Mouse (Mus musculus) hindbrain, embryonic 12.5 days (tissue): ENCODE results near the gene Tmem98. TPM values are rescaled to one million over a fixed set of nuclear protein-coding genes. Genes with fewer than 3 reads are reported as not detected.

ENCODE experiments used
- ATAC-seq: fragments of 200-750 bp; cut with Nextera tagmentation; 2 replicates; pipeline ENCODE4 v1.8.0; 2017; ENCODE audit warnings: moderate TSS enrichment; ENCODE audit not compliant: low FRiP score
- H3K27ac ChIP-seq: fragments of 300-500 bp; sonication (generic); 2 replicates; pipeline ENCODE4 v1.5.1; 2016; ENCODE audit warnings: mild to moderate bottlenecking
- H3K27me3 ChIP-seq: fragments of 300-500 bp; sonication (generic); 2 replicates; pipeline ENCODE4 v1.6.1; 2016; ENCODE audit warnings: mild to moderate bottlenecking
- H3K36me3 ChIP-seq: fragments of 300-500 bp; sonication (generic); 2 replicates; pipeline ENCODE4 v1.6.1; 2016; ENCODE audit warnings: mild to moderate bottlenecking
- H3K4me1 ChIP-seq: fragments of 300-500 bp; sonication (generic); 2 replicates; pipeline ENCODE4 v1.6.1; 2016
- H3K4me2 ChIP-seq: fragments of 300-500 bp; sonication (generic); replicated peaks from 2 replicates; pipeline ENCODE4 v1.6.1; 2016; ENCODE audit warnings: mild to moderate bottlenecking
- H3K4me3 ChIP-seq: fragments of 300-500 bp; sonication (generic); 2 replicates; pipeline ENCODE4 v1.5.1; 2016; ENCODE audit warnings: mild to moderate bottlenecking
- H3K9ac ChIP-seq: fragments of 300-500 bp; sonication (generic); 2 replicates; pipeline ENCODE4 v1.6.1; 2016; ENCODE audit warnings: mild to moderate bottlenecking, moderate library complexity
- H3K9me3 ChIP-seq: fragments of 300-500 bp; sonication (generic); replicated peaks from 2 replicates; pipeline ENCODE4 v1.6.1; 2016; ENCODE audit warnings: mild to moderate bottlenecking
- WGBS: fragments of 180-500 bp; shearing (Covaris S2); methylation state at CpG from one replicate; pipeline ENCODE4 v1.1.7; 2016; 5-methylcytosine and 5-hydroxymethylcytosine counted together
- polyA plus RNA-seq: library from polyadenylated mRNA; unstranded; fragments of >200 nt; fragmentation: Nextera tagmentation; extraction: Ambion mirVana; gene quantifications from 2 replicates; pipeline ENCODE4 v1.2.1, GENCODE M21; 2016

The Tmem98 gene
- polyA plus RNA-seq, result 67.4 and 69.5 TPM in 2 replicates

GRCm38 (mm10) chr11:80809993-80810821 is at the start of gene Tmem98:
TSS of gene Tmem98 (plus strand) at chr11:80810175.
- H3K4me2 ChIP-seq, result peak within 1 kb of the TSS; percentile 89
- H3K27me3 ChIP-seq, result no peaks in the 10 kb centered on the region
- ATAC-seq, result peak; percentile 79
- peaks cover 29% of the 10 kb centered on the region; the same call in 1 of the 2 replicates for H3K36me3 ChIP-seq
- H3K27ac ChIP-seq, result peak within 1 kb of the TSS; percentile 66
- peaks cover 19% of the 10 kb centered on the region for H3K4me1 ChIP-seq
- 0% methylated on average over 41 of the region's 54 CpGs for WGBS
- H3K4me3 ChIP-seq, result peak within 1 kb of the TSS; percentile 48
- peak within 1 kb of the TSS; percentile 72 for H3K9ac ChIP-seq
- no peaks in the 10 kb centered on the region for H3K9me3 ChIP-seq

GRCm38 (mm10) chr11:80761285-80761974 is 48.5 kb upstream of the Tmem98 start:
- Histone ChIP-seq H3K4me1 (no peaks in the 10 kb centered on the region), H3K9me3 (no peaks in the 10 kb centered on the region), H3K36me3 (no peaks in the 10 kb centered on the region), H3K4me3 (no peak overlapping the region), H3K4me2 (no peak overlapping the region), H3K27ac (no peak overlapping the region), H3K9ac (no peak overlapping the region), H3K27me3 (no peaks in the 10 kb centered on the region)
- ATAC-seq, result no peak
- WGBS, result 89% methylated on average over 3 of the region's 3 CpGs

GRCm38 (mm10) chr11:80762066-80762465 is 47.9 kb upstream of the Tmem98 start:
- H3K27me3 ChIP-seq, result no peaks in the 10 kb centered on the region
- H3K4me1 ChIP-seq, result no peaks in the 10 kb centered on the region
- H3K36me3 ChIP-seq, result no peaks in the 10 kb centered on the region
- H3K9ac ChIP-seq, result no peak overlapping the region
- H3K4me2 ChIP-seq, result no peak overlapping the region
- no peak for ATAC-seq
- no peak overlapping the region for H3K27ac ChIP-seq
- no peak overlapping the region for H3K4me3 ChIP-seq
- H3K9me3 ChIP-seq, result no peaks in the 10 kb centered on the region
- WGBS, result 75% methylated on average over 4 of the region's 4 CpGs

- ATAC-seq, result no peak
- WGBS, result 90% methylated on average over 4 of the region's 4 CpGs
- Histone ChIP-seq H3K4me1 (peaks cover 2% of the 10 kb centered on the region; the same call in 1 of the 2 replicates), H3K36me3 (no peaks in the 10 kb centered on the region), H3K27ac (no peak overlapping the region), H3K4me2 (no peak overlapping the region), H3K27me3 (no peaks in the 10 kb centered on the region), H3K9ac (no peak overlapping the region), H3K9me3 (no peaks in the 10 kb centered on the region), H3K4me3 (no peak overlapping the region)
Observed at GRCm38 (mm10) chr11:80766068-80766467, 43.9 kb upstream of the Tmem98 start.

GRCm38 (mm10) chr11:80766472-80767319 is 43.3 kb upstream of the Tmem98 start:
- H3K4me1 ChIP-seq, result peaks cover 2% of the 10 kb centered on the region; the same call in 1 of the 2 replicates
- H3K4me3 ChIP-seq, result no peak overlapping the region
- H3K27me3 ChIP-seq, result no peaks in the 10 kb centered on the region
- 87% methylated on average over 6 of the region's 6 CpGs for WGBS
- no peaks in the 10 kb centered on the region for H3K36me3 ChIP-seq
- H3K27ac ChIP-seq, result no peak overlapping the region
- H3K4me2 ChIP-seq, result no peak overlapping the region
- H3K9ac ChIP-seq, result no peak overlapping the region
- H3K9me3 ChIP-seq, result no peaks in the 10 kb centered on the region
- no peak for ATAC-seq

GRCm38 (mm10) chr11:80767320-80767617 is 42.7 kb upstream of the Tmem98 start:
- Histone ChIP-seq H3K4me2 (no peak overlapping the region), H3K4me3 (no peak overlapping the region), H3K36me3 (no peaks in the 10 kb centered on the region), H3K27me3 (no peaks in the 10 kb centered on the region), H3K9me3 (no peaks in the 10 kb centered on the region), H3K9ac (no peak overlapping the region), H3K4me1 (peaks cover 2% of the 10 kb centered on the region; the same call in 1 of the 2 replicates), H3K27ac (no peak overlapping the region)
- no peak for ATAC-seq
- 82% methylated on average over 3 of the region's 3 CpGs for WGBS

- Histone ChIP-seq H3K9ac (no peak overlapping the region), H3K27ac (no peak overlapping the region), H3K36me3 (no peaks in the 10 kb centered on the region), H3K27me3 (no peaks in the 10 kb centered on the region; the same call in 1 of the 2 replicates), H3K4me2 (no peak overlapping the region), H3K9me3 (no peaks in the 10 kb centered on the region), H3K4me3 (no peak overlapping the region), H3K4me1 (peaks cover 2% of the 10 kb centered on the region; the same call in 1 of the 2 replicates)
- ATAC-seq, result no peak
- WGBS, result 63% methylated on average over 3 of the region's 3 CpGs
Observed at GRCm38 (mm10) chr11:80771186-80771585, 38.8 kb upstream of the Tmem98 start.

- no peak overlapping the region for H3K4me3 ChIP-seq
- no peak overlapping the region for H3K27ac ChIP-seq
- no peaks in the 10 kb centered on the region for H3K36me3 ChIP-seq
- WGBS, result 74% methylated on average over 5 of the region's 5 CpGs
- no peaks in the 10 kb centered on the region for H3K9me3 ChIP-seq
- ATAC-seq, result no peak
- peaks cover 2% of the 10 kb centered on the region; the same call in 1 of the 2 replicates for H3K4me1 ChIP-seq
- H3K9ac ChIP-seq, result no peak overlapping the region
- no peaks in the 10 kb centered on the region; the same call in 1 of the 2 replicates for H3K27me3 ChIP-seq
- no peak overlapping the region for H3K4me2 ChIP-seq
Observed at GRCm38 (mm10) chr11:80771596-80772250, 38.3 kb upstream of the Tmem98 start.

- Histone ChIP-seq H3K4me3 (no peak overlapping the region), H3K4me2 (no peak overlapping the region), H3K27me3 (no peaks in the 10 kb centered on the region; the same call in 1 of the 2 replicates), H3K9me3 (no peaks in the 10 kb centered on the region), H3K9ac (no peak overlapping the region), H3K4me1 (peaks cover 2% of the 10 kb centered on the region; the same call in 1 of the 2 replicates), H3K36me3 (no peaks in the 10 kb centered on the region), H3K27ac (no peak overlapping the region)
- 79% methylated on average over 6 of the region's 6 CpGs for WGBS
- ATAC-seq, result no peak
Observed at GRCm38 (mm10) chr11:80772595-80773210, 37.3 kb upstream of the Tmem98 start.

- Histone ChIP-seq H3K9me3 (no peaks in the 10 kb centered on the region), H3K9ac (no peak overlapping the region), H3K27ac (no peak overlapping the region), H3K4me1 (peaks cover 3% of the 10 kb centered on the region; the same call in 1 of the 2 replicates), H3K4me3 (no peak overlapping the region), H3K36me3 (no peaks in the 10 kb centered on the region), H3K27me3 (peaks cover 16% of the 10 kb centered on the region), H3K4me2 (no peak overlapping the region)
- WGBS, result 78% methylated on average over 3 of the region's 3 CpGs
- ATAC-seq, result no peak
Observed at GRCm38 (mm10) chr11:80775535-80775934, 34.4 kb upstream of the Tmem98 start.

- H3K4me3 ChIP-seq, result no peak overlapping the region
- H3K27me3 ChIP-seq, result peaks cover 16% of the 10 kb centered on the region
- no peak for ATAC-seq
- no peaks in the 10 kb centered on the region for H3K9me3 ChIP-seq
- H3K4me1 ChIP-seq, result peaks cover 3% of the 10 kb centered on the region; the same call in 1 of the 2 replicates
- no peaks in the 10 kb centered on the region for H3K36me3 ChIP-seq
- H3K27ac ChIP-seq, result no peak overlapping the region
- 83% methylated on average over 2 of the region's 2 CpGs for WGBS
- H3K4me2 ChIP-seq, result no peak overlapping the region
- no peak overlapping the region for H3K9ac ChIP-seq
Observed at GRCm38 (mm10) chr11:80777708-80778107, 32.3 kb upstream of the Tmem98 start.
